Comparison of ENCODE assay signal across 10 mouse cellular contexts in genomic region chr3:134306507-134306906, GRCm38 (mm10).
A peak's percentile ranks its signal among the peaks of the same experiment; 100 is the strongest.
DNase-seq lines count a peak whose midpoint lies in the region; ATAC-seq lines count a peak whose summit lies in the region.
"Had no signal": no experiment of that assay in that cellular context is flagged by ENCODE, and none has a peak within 500 bp of the region (broad histone marks: within the 10 kb centered on the region; RNA-seq: fewer than 3 reads in every experiment).

No protein-coding gene starts in this region.

- DNase-seq in embryo, embryonic 9.5 days (ENCODE audit: extremely low spot score) = peak; percentile 24
- peak; percentile 34 for DNase-seq in forebrain, embryonic 14.5 days (ENCODE audit: low spot score)
- DNase-seq in ovary, postnatal 10 days (ENCODE audit: low spot score) = no peak
- no peak for DNase-seq in gastrocnemius, adult 18-20 months (ENCODE audit: low spot score)
- no peak for DNase-seq in spleen, postnatal 4 days (ENCODE audit: low spot score in 2 of 2)
- DNase-seq: cerebellum, postnatal 36 days; kidney, adult 8-10 months had no signal

- H3K27ac ChIP-seq in forebrain, embryonic 14.5 days (ENCODE audit: low read depth, low read length) = peak overlapping the region; percentile 3; the same call in 1 of the 2 replicates
- H3K27ac ChIP-seq in limb, embryonic 12.5 days = peak overlapping the region; percentile 75
- H3K27ac ChIP-seq in neural tube, embryonic 13.5 days (replicated peaks) = peak overlapping the region; percentile 86
- H3K27ac ChIP-seq: liver, embryonic 14.5 days had no signal

- H3K9ac ChIP-seq in forebrain, embryonic 14.5 days (ENCODE audit: low read length) = no peak overlapping the region
- H3K9ac ChIP-seq in limb, embryonic 12.5 days (replicated peaks) = no peak overlapping the region
- H3K9ac ChIP-seq in neural tube, embryonic 13.5 days = no peak overlapping the region
- H3K9ac ChIP-seq: liver, embryonic 14.5 days had no signal

- 6% methylated on average over 4 of the region's 4 CpGs for WGBS in forebrain, embryonic 14.5 days
- WGBS in limb, embryonic 12.5 days = 20% methylated on average over 4 of the region's 4 CpGs
- WGBS in neural tube, embryonic 13.5 days = 7% methylated on average over 4 of the region's 4 CpGs

- peaks cover 26% of the 10 kb centered on the region for H3K4me1 ChIP-seq in forebrain, embryonic 14.5 days (ENCODE audit: control insufficient read depth, insufficient read depth, low read length)
- peaks cover 34% of the 10 kb centered on the region for H3K4me1 ChIP-seq in limb, embryonic 12.5 days (replicated peaks)
- H3K4me1 ChIP-seq in neural tube, embryonic 13.5 days (replicated peaks) = peaks cover 65% of the 10 kb centered on the region

- H3K36me3 ChIP-seq in forebrain, embryonic 14.5 days (ENCODE audit: control insufficient read depth, insufficient read depth, low read length) = no peaks in the 10 kb centered on the region
- no peaks in the 10 kb centered on the region for H3K36me3 ChIP-seq in limb, embryonic 12.5 days
- no peaks in the 10 kb centered on the region for H3K36me3 ChIP-seq in neural tube, embryonic 13.5 days

- no peaks in the 10 kb centered on the region for H3K27me3 ChIP-seq in forebrain, embryonic 14.5 days (replicated peaks; ENCODE audit: control insufficient read depth, insufficient read depth, low read length)
- no peaks in the 10 kb centered on the region for H3K27me3 ChIP-seq in limb, embryonic 12.5 days
- H3K27me3 ChIP-seq in neural tube, embryonic 13.5 days = no peaks in the 10 kb centered on the region

- no peaks in the 10 kb centered on the region for H3K9me3 ChIP-seq in forebrain, embryonic 14.5 days (replicated peaks; ENCODE audit: control insufficient read depth, low read length)
- no peaks in the 10 kb centered on the region for H3K9me3 ChIP-seq in limb, embryonic 12.5 days
- H3K9me3 ChIP-seq in neural tube, embryonic 13.5 days = no peaks in the 10 kb centered on the region

- H3K4me2 ChIP-seq in forebrain, embryonic 14.5 days (ENCODE audit: low read length) = 0 out of 2 replicates have a peak overlapping the region, but pooled peaks have one; percentile 2
- H3K4me2 ChIP-seq in limb, embryonic 12.5 days = peak overlapping the region; percentile 37
- peak overlapping the region; percentile 33 for H3K4me2 ChIP-seq in neural tube, embryonic 13.5 days

- ATAC-seq in forebrain, embryonic 14.5 days = no peak
- ATAC-seq in limb, embryonic 12.5 days (ENCODE audit: insufficient number of reproducible peaks, insufficient read depth, low FRiP score, low TSS enrichment, low read depth) = peak; percentile 78; the same call in 1 of the 2 replicates
- ATAC-seq in neural tube, embryonic 13.5 days (ENCODE audit: low read depth) = peak; percentile 62

- H3K4me3 ChIP-seq in forebrain, embryonic 14.5 days (ENCODE audit: low read depth, low read length) = no peak overlapping the region
- no peak overlapping the region for H3K4me3 ChIP-seq in limb, embryonic 12.5 days (replicated peaks)
- no peak overlapping the region for H3K4me3 ChIP-seq in neural tube, embryonic 13.5 days

Comparison
In these comparisons a context has a peak if more than half of its experiments do, and no peak if none do; other contexts are left out.
1. DNase-seq: peak in embryo, embryonic 9.5 days (single experiment) and forebrain, embryonic 14.5 days (single experiment); none in ovary, postnatal 10 days (single experiment), gastrocnemius, adult 18-20 months (single experiment) and spleen, postnatal 4 days (0 of 2).
2. H3K27ac ChIP-seq: peak in every context shown above with its lines; median percentile 86 in neural tube, embryonic 13.5 days; 75 in limb, embryonic 12.5 days; 3 in forebrain, embryonic 14.5 days.
3. Peak in every context shown above with its lines, with median percentiles within 50 percentile points of each other: H3K4me2 ChIP-seq.